In the genomic region with DNA sequence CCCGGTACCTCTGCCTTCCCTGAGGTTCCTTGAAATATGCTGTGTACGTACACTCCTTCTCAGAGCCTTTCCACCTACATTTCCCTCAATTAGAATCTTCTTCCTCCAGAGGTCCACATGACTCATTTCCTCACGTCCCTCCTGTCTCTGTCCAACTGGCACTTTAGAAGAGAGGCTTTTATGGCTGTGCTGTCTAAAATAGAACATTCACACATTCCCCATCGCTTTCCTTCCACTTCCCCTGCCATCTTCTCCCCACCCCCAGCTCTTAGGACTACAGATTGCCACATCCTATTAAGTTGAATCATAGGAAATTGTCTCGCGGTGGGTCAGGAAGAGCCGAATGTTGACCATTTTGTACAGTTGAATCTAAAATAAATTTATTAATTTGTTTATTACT, we compare ENCODE assay signal across 18 mouse cellular contexts.
DNase-seq lines count a peak whose midpoint lies in the region; ATAC-seq and TF ChIP-seq lines count a peak whose summit lies in the region.
"Had no signal": no experiment of that assay in that cellular context is flagged by ENCODE, and none has a peak within 500 bp of the region (broad histone marks: within the 10 kb centered on the region; RNA-seq: fewer than 3 reads in every experiment).

No protein-coding gene starts in this region.

- TF ChIP-seq CTCF in heart, postnatal 0 days (IDR thresholded peaks at IDR 0.05; ENCODE audit: low read depth) = no peak
- TF ChIP-seq CTCF in embryonic fibroblast, embryonic 13.5 days (IDR thresholded peaks at IDR 0.05; ENCODE audit: borderline replicate concordance, insufficient read depth, low read length) = no peak

- H3K9me3 ChIP-seq in heart, postnatal 0 days (replicated peaks; ENCODE audit: control insufficient read depth, low read length) = no peaks in the 10 kb centered on the region
- H3K9me3 ChIP-seq in forebrain, embryonic 12.5 days = no peaks in the 10 kb centered on the region
- H3K9me3 ChIP-seq: hindbrain, embryonic 10.5 days; limb, embryonic 13.5 days had no signal

- no peaks in the 10 kb centered on the region for H3K27me3 ChIP-seq in heart, postnatal 0 days (ENCODE audit: control insufficient read depth, insufficient read depth, low read length)
- no peaks in the 10 kb centered on the region for H3K27me3 ChIP-seq in forebrain, embryonic 12.5 days
- H3K27me3 ChIP-seq: limb, embryonic 13.5 days had no signal

- no peak for TF ChIP-seq POLR2A in embryonic fibroblast, embryonic 13.5 days (IDR thresholded peaks at IDR 0.05; ENCODE audit: low read depth, low read length)

- no peak for TF ChIP-seq EP300 in heart, postnatal 0 days (IDR thresholded peaks at IDR 0.05; ENCODE audit: low read depth)

- DNase-seq in heart, postnatal 0 days (ENCODE audit: low spot score) = peak; percentile 36
- DNase-seq in heart, postnatal 14 days = no peak
- DNase-seq in right cerebral cortex, postnatal 36 days (ENCODE audit: low spot score in 2 of 2) = peak; percentile 3 to 28
- DNase-seq in right cerebral cortex, postnatal 14 days = no peak
- no peak for DNase-seq in thymus, postnatal 25 days
- DNase-seq: adrenal gland, postnatal 10 days; cerebellum, adult 18-20 months; embryo, embryonic 11 days; gastrocnemius, adult 2 months; kidney, postnatal 4 days; spleen, adult 18-20 months had no signal

- H3K36me3 ChIP-seq in heart, postnatal 0 days (replicated peaks; ENCODE audit: control insufficient read depth, insufficient read depth, low read length) = no peaks in the 10 kb centered on the region
- H3K36me3 ChIP-seq in forebrain, embryonic 12.5 days (replicated peaks) = no peaks in the 10 kb centered on the region
- H3K36me3 ChIP-seq: hindbrain, embryonic 10.5 days; limb, embryonic 13.5 days had no signal

- no peak overlapping the region for H3K27ac ChIP-seq in heart, postnatal 0 days (ENCODE audit: low read depth)
- H3K27ac ChIP-seq in embryonic fibroblast, embryonic 13.5 days (ENCODE audit: insufficient read depth, low read length) = peak overlapping the region; percentile 88
- no peak overlapping the region for H3K27ac ChIP-seq in forebrain, embryonic 12.5 days
- H3K27ac ChIP-seq: gastrocnemius, adult 2 months; hindbrain, embryonic 10.5 days; limb, embryonic 13.5 days; stomach, postnatal 0 days had no signal

- intact Hi-C loops in heart, postnatal 14 days (cut with DNase I) = no loop called here

- H3K9ac ChIP-seq in heart, postnatal 0 days (replicated peaks; ENCODE audit: low read depth, low read length) = no peak overlapping the region
- H3K9ac ChIP-seq in forebrain, embryonic 12.5 days = no peak overlapping the region
- H3K9ac ChIP-seq: limb, embryonic 13.5 days had no signal

- 0 out of 2 replicates have a peak overlapping the region, but pooled peaks have one; percentile 11 for H3K4me2 ChIP-seq in heart, postnatal 0 days (ENCODE audit: low read depth, low read length)
- no peak overlapping the region for H3K4me2 ChIP-seq in forebrain, embryonic 12.5 days
- H3K4me2 ChIP-seq: limb, embryonic 13.5 days had no signal

- H3K4me1 ChIP-seq in heart, postnatal 0 days (ENCODE audit: control insufficient read depth, insufficient read depth) = peaks cover 9% of the 10 kb centered on the region; the same call in 1 of the 2 replicates
- peaks cover 4% of the 10 kb centered on the region for H3K4me1 ChIP-seq in embryonic fibroblast, embryonic 13.5 days (ENCODE audit: control insufficient read depth, insufficient read depth, low read length)
- no peaks in the 10 kb centered on the region for H3K4me1 ChIP-seq in forebrain, embryonic 12.5 days
- H3K4me1 ChIP-seq: limb, embryonic 13.5 days had no signal

- peak; percentile 41; the same call in 1 of the 2 replicates for ATAC-seq in heart, postnatal 0 days (ENCODE audit: insufficient read depth, low read depth)
- no peak for ATAC-seq in forebrain, embryonic 12.5 days (ENCODE audit: low FRiP score)
- ATAC-seq: intestine, embryonic 16.5 days had no signal

- 20% methylated on average over 7 of the region's 7 CpGs for WGBS in heart, postnatal 0 days
- 84% methylated on average over 7 of the region's 7 CpGs for WGBS in forebrain, embryonic 12.5 days

- H3K4me3 ChIP-seq in heart, postnatal 0 days (ENCODE audit: low read depth, low read length) = no peak overlapping the region
- H3K4me3 ChIP-seq in embryonic fibroblast, embryonic 13.5 days (ENCODE audit: insufficient read depth, low read length) = no peak overlapping the region
- no peak overlapping the region for H3K4me3 ChIP-seq in forebrain, embryonic 12.5 days (replicated peaks)
- H3K4me3 ChIP-seq: erythroblast, embryonic 14.5 days; gastrocnemius, adult 2 months; hindbrain, embryonic 10.5 days; limb, embryonic 13.5 days had no signal

Comparison
In these comparisons a context has a peak if more than half of its experiments do, and no peak if none do; other contexts are left out.
1. DNase-seq: peak in heart, postnatal 0 days (single experiment) and right cerebral cortex, postnatal 36 days (2 of 2); none in heart, postnatal 14 days (0 of 2), right cerebral cortex, postnatal 14 days (single experiment) and thymus, postnatal 25 days (single experiment).